Mouse (Mus musculus): ENCODE data around the gene Osbpl3.

GRCm38 (mm10) chr6:50364364-50364763 lies 91.6 kb downstream of the Osbpl3 start:
- TF ChIP-seq POLR2A (IDR thresholded peaks at IDR 0.05; ENCODE audit: low read depth, low read length): no peak
- TF ChIP-seq CTCF (IDR thresholded peaks at IDR 0.05; ENCODE audit: borderline replicate concordance, insufficient read depth, low read length): no peak

Measured in embryonic fibroblast, embryonic 13.5 days (primary cell).